Mouse (Mus musculus) adrenal gland, adult (tissue): Measurements from ENCODE around the gene G430095P16Rik.

Source experiments
- DNase-seq, 2 experiments: peaks; one replicate each; pipeline ENCODE4 v3.0.0; 2022 to 2023; ENCODE audit warnings: low spot score in 1 of 2; ENCODE audit not compliant: inconsistent age in 2 of 2

G430095P16Rik gene

DNA sequence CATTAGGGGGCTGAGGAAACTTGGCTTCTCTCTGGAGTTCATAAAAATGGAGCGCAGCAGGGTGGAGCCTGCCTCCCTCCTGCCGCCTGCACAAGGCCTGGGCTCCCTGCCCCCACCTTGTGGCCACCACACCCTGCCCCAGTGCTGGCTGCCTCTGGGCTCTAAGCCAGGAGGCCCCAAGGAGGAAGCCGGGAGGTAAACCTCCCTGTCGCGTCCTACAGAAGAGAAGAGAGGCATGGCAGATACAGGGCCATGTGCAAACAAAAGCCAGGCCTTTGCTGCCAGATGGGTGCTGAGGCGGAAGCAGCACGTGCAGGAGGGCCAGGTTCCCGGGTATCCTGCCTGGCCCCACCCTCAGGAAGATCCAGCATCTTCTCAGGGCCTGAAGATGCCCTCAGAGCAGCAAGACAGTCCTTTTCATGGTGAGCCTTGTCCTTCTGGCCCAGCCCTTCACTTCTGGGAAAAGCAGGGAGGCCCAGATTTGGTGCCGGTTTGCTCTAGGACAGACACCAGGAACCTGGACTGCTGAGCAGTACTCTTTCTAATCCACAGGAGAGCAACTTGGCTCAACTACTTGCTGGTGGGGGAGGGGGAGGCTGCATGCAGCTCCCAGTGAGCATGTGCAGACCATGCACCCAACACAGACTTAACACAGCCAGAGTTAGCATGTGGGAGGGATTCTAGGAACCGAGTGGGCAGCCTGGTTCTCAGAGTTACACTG, at the start of gene G430095P16Rik:
G430095P16Rik (plus strand) TSS at position 158 of the 721 bp plus-strand sequence.
- peak; percentile 60 to 72 for DNase-seq

DNA sequence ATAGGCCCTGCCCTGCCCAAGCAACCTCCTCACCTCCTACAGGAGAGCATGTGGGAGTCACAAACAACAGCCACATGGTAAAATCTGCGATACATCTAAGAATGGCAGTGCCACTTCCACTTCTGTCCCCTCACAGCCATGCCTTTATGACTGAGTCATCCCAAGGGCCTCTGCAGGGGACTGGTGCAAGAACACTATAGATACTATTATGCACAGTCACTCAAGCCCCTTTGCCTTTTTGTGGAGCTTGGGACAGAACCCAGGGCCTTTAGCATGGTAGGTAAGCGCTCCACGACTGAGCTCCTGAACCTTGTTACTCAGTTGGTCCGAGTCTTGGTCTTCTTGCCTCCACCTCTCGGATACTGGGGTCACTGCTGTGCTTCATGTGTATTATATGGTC, 45.5 kb upstream of the G430095P16Rik start:
- no peak for DNase-seq

DNA sequence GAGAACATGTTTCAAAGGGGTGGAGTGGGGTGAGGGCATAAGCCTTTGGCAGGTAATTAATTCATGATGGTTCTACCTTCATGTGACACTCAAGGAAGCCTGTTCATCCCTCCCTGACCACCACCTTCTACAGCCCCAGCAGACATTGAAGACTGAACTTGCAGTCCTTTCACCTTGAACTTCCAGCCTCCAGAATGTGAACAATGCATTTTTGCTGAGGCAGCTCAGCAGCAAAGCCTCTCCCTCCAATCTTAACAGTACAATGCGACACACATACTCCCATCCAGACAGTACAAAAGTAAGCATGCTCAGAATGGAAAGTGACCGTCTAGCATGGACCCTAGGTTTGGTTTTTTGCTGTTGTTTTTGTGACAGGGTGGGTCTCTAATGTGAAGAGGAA, 41.3 kb upstream of the G430095P16Rik start:
- DNase-seq: peak in 1 of 2 experiments; percentile 9

DNA sequence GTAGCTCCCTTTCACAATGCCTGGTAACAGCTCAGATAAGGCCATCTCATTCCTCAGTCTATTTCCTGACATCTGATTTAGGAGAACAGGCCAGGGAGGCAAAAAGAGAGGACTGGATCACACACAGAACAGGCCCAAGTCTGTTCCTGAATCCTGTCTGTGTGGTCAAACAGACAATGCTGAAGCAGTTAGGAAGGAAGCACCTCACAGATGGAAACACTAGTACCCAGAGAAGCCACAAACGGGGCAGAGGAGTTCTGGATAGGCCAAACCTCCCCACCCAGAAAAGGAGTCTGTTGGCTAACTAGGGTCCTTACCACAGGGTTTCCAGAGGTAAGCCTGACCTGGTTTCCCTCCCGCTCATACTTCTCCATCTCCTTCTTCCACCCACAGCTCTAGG, 40.5 kb upstream of the G430095P16Rik start:
- DNase-seq: peak in 1 of 2 experiments; percentile 57

DNA sequence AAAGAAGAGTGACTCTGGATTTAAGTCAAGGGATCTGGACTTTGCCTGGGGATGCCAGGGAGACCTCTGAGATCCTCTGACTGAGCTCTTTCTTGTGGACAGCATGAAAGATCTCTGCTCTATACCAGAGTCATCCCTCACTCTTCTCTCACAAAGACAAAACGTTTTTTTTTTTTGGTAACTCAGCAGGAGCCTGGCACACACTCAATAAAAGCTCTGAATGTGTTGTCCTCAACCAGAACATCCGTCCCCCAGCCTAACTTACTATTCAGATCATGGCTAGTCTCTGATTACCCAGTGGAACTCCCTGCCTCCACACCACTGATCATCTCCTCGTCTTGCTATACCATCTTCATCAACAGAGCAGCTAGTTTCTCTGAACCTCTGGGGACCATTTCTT, 38.3 kb upstream of the G430095P16Rik start:
- DNase-seq: peak in 1 of 2 experiments; percentile 6

DNA sequence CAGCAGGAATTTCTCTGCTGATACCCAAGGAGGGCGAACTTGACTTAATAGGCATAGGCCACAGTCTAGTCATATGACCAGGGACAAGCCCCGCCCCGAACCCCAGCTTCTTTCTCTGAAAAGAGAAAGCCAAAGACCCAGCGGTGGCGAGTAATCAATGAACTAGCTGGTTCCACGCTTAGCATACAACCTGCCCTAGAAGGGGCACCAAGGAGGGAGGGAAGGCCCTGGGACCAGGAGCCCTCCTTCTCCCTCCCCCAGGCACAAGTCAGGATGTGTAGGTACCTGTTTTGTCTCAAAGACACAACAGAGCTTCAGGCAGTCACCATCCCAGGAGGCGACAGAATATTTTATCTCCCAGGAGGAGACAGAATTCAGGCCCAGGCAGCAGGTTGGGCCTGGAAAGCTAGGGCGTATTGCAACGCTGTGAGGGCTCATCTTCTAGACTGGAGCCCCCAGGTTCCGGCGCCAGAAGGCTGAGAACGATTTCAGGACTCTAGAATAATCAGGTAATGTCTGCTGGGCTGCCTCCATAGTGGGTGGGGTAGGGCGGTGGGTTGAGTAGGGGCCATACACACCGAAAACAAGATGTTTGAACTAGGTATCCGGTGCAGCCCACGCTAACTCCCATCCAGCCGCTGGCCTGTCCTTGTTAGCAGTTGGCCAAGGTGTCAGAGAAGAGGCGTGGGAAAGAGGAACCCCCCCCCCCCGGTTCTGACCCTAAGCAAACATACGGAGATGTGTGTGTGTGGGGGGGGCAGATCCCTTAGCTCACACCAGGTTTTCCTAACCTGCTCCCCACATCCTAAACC, 36.4 kb upstream of the G430095P16Rik start, which contains the start of gene Trmt1:
Trmt1 (plus strand) TSS at position 117 of the 812 bp plus-strand sequence.
- peak; percentile 50 to 77 for DNase-seq

DNA sequence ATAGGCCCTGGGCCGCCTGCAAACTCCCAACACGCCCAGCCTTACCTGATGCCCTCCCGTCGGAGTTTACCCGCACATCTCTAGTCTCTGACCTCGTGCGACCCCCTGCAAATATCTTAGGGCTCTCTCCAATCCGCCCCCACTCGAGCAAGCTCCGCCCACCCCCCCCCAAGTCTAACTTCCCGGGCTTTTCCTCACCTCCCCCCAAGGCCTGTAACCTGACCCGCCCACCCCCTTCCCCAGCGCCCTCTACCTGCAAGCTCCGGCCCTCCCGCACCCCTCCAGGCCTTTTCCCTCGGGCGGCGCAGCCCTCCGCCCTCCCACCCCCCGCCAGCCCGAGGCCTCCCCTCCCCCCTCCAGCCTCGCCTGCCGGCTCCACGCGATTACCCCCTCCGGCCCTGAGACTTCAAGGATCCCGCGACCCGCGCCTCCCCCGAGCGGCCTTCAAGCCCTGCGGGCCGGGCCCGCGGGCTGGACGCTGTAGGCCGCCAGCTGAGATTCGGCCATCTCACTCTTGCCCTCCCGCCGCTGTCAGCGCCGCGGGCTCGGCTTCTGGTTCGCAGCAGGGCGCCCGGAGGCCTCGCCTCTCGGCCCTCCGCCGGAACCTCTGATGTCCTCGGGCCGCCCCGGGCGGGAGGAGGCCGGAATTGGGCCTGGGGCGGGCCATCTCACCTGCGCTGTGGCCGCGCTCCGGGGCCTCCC, 35.7 kb upstream of the G430095P16Rik start:
- peak in 1 of 2 experiments; percentile 28 for DNase-seq

DNA sequence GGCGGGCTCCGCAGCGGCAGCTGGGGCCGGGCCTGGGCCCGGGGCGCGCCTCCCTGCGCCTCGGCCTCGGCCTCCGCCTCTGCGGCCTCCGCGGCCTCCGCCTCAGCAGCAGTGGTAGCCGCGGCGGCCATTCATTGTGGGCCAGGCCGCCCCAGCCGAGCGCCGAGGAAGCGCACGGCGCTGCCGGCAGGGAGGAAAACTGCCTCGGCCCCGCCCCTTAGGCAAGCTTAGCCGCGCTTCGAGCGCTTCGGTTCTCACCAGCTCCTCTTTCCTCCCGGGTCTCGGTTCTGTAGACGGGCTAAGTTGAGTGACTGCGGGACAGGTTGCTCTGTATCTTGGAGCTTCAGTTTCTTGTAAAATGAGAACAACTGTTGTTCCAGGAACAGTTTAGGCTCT, 35.1 kb upstream of the G430095P16Rik start, which contains the start of gene Nacc1:
Nacc1 (minus strand) TSS at position 158 of the 396 bp plus-strand sequence.
- DNase-seq: peak; percentile 91 to 96

DNA sequence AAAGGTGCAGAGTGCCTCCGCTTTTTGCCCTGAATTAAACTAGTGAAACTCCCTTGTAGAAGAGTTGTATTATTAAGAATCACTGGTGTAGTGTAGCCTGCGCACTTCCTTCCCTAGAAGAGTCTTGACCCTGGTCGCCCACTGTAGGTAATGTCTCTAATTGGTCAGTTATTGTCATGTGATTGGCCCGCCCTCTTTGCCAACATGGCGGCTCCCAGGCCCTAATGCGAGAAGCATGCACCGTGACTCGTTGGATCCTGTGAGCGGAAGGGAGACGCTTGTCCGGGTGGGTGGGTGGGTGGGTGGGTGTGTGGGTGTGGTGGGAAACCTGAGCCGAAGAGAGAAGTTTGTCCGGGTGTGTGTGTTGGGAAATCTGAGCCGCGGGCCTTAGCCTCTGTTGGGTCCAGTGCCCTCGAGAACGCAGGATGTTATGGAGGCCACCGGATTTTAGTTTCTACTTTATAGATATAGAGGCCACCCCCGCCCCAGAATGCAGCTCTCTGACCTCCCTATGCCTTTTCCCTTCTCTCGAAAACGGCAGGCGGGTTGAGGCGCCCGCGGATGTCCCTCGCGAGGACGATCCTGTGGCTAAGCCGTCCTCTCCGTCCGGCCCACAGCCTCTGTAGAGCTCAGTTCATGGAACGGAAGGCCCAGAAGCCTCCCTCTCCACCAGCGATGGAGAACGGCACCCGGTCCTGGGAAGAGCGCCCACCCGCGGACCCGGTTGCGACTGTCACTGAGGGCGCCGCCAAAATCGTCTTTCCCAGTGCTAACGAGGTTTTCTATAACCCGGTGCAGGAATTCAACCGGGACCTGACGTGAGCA, 33.5 kb upstream of the G430095P16Rik start:
- DNase-seq: peak; percentile 91 to 97

DNA sequence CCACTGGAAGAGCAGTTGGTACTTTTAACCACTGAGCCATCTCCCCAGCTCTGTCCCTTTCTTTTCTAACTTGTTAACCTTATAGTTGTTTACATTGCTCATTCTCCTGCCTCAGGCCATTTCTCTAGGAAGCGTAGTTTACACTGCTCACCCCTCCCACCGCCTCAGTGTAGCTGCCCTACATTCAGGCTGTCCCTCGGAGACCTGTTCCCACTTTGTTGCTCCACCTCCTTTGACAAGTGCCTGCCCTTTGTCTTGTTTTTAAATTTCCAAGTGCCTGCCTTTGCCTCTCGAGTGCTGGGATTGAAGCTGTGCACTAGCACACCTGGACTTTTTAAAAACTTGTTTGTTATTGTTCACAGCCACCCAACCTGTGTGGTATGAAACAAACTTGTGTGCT, 29.5 kb upstream of the G430095P16Rik start:
- DNase-seq: no peak

DNA sequence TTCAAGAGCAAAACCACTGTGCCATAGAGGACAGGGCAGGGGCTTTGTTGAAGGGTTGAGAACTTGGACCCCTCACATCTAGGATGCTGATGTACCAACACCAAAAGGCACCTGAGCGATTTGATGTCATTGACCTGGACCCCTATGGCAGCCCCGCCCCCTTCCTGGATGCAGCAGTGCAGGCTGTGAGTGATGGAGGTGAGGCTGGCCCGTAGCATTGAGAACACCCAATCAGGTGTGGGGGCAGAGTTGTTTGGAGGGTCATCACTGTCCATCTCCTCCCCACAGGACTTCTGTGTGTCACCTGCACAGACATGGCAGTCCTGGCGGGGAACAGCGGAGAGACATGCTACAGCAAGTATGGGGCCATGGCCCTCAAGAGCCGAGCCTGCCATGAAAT, 27.7 kb upstream of the G430095P16Rik start:
- no peak for DNase-seq

DNA sequence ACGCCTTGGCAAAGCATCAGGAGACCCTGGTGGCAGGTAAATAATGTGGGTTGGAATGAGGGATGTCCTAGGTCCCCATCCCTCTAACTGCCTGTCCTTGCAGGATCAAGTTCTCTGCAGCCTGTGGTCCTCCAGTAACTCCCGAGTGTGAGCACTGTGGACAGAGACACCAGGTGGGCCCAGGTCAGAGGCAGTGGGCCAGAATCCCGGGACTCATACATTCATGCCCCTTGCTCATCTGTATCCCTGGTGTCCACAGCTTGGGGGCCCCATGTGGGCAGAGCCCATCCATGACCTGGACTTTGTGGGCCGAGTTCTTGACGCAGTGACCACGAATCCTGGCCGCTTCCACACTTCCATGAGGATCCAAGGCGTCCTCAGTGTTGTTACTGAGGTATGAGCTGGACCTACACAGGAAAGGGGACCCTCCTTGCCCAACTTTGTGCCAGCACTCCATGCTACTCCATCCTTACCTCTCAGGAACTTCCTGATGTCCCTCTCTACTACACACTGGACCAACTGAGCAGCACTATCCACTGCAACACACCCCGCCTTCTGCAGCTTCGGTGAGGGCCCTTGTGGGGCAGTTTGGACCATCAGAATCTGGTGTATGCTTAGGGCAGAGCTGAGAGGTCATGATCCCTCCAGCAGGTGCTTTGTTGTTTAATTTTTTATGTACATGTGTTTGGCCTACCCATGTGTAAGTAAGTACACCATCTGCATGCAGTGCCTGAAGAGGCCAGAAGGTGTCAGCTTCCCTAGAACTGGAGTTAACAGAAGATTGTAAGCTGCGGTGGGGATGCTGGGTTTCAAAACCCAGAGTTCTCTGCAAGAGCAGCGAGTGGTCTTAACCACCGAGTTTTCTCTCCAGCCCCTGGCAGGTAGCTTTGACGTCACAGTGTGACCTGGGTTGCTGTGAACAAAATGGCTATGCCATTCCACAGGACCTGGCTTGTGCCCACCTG, 25.4 kb upstream of the G430095P16Rik start:
- no peak for DNase-seq

DNA sequence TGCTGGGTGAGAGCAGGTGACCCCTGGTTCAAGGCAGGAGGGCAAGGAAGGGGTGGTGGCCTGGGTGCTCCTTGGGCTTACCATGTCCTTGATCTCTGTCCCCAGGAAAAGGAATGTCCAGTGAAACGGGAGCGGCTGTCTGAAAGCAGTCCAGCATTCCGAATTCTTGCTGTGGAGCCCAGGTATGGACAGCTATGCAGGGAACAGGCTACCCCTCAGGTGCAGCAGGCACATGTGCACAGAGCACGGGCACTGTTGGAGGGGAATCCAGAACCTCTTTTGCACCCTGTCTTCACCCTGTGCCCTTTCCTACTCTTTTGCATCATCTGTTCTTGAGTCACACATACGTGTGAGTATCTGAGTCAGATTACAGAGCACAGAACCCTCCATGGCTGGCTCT, 24.5 kb upstream of the G430095P16Rik start:
- no peak for DNase-seq

DNA sequence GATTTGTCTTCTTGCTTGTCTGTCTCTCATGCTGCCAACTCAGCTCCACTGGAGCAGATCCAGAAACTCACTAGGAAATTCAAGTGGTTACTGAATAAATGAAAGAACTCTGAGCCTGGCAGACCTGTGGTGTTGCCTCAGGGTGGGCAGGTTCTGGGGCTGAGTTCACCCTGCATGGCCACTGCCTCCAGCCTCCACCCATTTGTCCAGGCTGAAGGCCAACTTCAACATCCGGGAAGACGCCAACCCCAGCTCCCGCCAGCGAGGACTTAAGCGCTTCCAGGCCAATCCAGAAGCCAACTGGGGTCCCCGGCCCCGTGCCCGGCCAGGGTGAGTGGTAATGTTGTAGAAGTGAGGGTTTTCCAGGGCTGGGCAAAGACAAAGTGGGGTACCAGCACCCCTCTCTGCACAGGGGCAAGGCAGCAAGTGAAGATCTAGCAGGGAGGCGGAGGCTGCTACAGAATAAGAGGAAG, 23.8 kb upstream of the G430095P16Rik start:
- peak in 1 of 2 experiments; percentile 80 for DNase-seq

DNA sequence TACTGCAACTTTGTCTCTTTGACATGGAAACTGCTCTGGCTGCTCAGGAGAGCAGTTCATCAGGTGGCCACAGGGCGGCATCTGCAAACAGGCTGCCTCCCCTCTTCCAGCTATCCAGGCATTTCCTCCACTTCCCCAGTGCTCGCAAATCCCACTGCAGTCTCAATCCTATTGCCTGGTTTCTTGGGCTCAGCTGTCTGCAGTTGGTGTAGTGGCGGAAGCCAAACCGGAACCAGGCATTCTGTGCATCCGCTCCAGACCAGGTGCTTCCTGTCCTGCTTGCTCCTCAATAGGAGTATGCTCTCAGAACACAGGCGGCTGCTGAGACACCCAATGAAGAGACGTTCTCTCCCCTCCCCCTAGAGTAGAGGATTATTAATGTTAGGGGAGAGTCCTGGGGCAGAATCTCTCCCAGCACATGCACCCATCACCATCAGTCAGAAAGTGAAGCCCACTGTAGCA, 22.9 kb upstream of the G430095P16Rik start:
- peak; percentile 75 to 84 for DNase-seq

DNA sequence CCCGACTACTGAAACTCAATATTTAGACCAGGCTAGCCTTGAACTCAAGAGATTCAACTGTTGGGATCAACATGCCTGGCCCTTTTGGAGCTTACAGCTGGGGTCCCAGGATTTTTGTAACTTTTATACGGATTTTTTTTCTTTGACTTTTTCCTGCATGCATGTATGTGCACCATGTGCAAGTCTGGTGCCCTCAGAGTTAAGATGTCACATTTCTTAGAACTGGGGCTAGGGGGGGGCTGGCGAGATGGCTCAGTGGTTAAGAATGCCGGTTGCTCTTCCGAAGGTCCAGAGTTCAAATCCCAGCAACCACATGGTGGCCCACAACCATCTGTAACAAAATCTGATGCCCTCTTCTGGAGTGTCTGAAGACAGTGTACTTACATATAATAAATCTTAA, 22.3 kb upstream of the G430095P16Rik start:
- no peak for DNase-seq

DNA sequence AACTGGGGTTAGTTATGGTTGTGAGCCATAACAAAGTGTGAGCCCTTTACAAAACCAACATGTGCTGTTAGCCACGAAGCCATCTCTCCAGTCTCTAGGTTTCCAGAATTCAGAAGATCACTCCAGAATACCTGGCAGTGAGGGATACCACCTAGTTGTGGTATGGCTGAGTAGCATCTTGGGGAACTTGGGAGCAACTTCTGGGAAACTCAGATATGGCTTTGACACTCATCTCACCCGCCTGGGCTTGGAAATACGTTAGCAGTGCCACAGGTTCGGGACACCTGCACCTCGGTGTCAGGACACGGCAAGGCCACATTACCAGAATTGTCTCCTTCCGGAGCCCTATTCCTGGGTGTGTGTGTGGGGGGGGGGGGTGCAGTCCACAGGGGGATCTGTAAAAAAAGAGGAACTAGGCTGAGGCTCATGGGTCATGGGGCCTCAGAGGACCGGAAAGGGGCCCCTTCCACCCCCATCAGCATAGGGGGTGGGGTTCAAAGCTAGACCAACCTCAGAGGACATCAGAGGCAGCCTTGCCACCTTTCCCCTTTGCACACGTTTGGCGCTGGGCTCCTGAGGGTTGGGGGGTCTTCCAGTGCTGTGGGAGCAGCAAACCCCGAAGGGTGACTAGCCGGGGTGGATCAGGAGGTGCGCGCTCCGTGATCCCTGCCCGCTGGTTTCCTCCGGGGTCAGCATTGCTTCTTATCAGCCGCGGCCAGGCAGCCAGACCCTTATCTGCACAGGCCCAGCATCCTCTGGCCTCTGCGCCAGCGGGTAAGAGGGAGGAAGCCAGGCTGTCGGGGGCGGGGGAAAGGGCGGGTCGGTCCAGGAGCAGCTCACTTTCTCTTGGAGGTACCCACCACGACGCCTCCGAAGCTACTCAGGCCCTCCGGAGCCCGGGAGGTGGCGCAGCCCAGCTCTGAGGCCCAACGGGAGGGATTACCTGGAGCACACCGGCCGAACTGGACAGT, 21.6 kb upstream of the G430095P16Rik start, which contains the start of gene Lyl1:
Lyl1 (plus strand) TSS at position 517 of the 971 bp plus-strand sequence.
- peak; percentile 71 to 86 for DNase-seq

DNA sequence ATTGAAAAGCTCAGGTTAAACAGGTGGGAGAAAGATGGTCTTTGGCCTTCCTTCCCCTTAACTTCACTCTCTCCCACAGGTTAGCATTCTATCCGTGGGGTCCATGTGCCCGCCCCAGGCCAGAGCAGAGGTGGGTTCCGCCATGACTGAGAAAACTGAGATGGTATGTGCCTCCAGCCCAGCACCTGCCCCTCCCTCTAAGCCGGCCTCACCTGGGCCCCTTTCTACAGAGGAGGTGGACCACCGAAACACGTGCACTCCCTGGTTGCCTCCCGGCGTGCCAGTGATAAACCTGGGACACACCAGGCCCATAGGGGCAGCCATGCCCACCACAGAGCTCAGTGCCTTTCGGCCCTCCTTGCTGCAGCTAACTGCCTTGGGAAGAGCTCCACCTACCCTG, 20.2 kb upstream of the G430095P16Rik start:
- no peak for DNase-seq
